ENCODE assay signal across 15 mouse cellular contexts in the genomic region with DNA sequence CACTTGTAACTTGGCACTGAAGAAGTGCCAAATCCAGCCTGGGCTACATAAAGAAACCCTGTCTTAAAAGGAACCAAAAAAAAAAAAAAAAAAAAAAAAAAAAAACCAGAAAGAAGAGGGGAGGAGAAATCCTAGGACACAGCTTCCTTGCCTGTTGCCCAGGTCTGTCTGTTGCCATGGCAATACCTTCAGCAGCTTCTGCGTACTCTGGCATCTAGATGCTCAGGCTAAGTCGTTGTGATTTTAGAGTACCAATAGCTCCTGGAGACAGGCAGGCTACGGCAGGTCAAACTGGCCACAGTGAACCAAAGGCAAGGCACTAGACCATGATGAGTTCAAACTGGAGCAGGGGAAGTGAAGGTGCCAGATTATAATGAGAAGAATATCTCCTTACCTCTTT.
DNase-seq lines count a peak whose midpoint lies in the region; ATAC-seq lines count a peak whose summit lies in the region.
"Had no signal": no experiment of that assay in that cellular context is flagged by ENCODE, and none has a peak within 500 bp of the region (broad histone marks: within the 10 kb centered on the region; RNA-seq: fewer than 3 reads in every experiment).

No protein-coding gene starts in this region.

- peak; percentile 0 for DNase-seq in adrenal gland, adult 2 months
- DNase-seq in adrenal gland, postnatal 36 days = no peak
- no peak for DNase-seq in hindbrain, embryonic 14.5 days (ENCODE audit: low spot score)
- DNase-seq in midbrain, embryonic 14.5 days = peak; percentile 46
- peak; percentile 5 for DNase-seq in embryonic facial prominence, embryonic 10.5 days (ENCODE audit: low spot score)
- DNase-seq: embryo, embryonic 11 days; heart, postnatal 14 days; lung, adult 18-20 months; right cerebral cortex, postnatal 4 days; thymus, postnatal 25 days had no signal

- no peak overlapping the region for H3K9ac ChIP-seq in hindbrain, embryonic 16.5 days (ENCODE audit: low read depth, low read length)
- H3K9ac ChIP-seq in hindbrain, embryonic 14.5 days = no peak overlapping the region
- H3K9ac ChIP-seq in midbrain, embryonic 14.5 days (replicated peaks; ENCODE audit: low read length) = no peak overlapping the region
- H3K9ac ChIP-seq in midbrain, embryonic 13.5 days (replicated peaks) = no peak overlapping the region
- no peak overlapping the region for H3K9ac ChIP-seq in intestine, embryonic 16.5 days (ENCODE audit: low read depth, low read length)
- H3K9ac ChIP-seq: limb, embryonic 15.5 days had no signal

- no peak overlapping the region for H3K27ac ChIP-seq in hindbrain, embryonic 16.5 days (ENCODE audit: low read depth, low read length)
- no peak overlapping the region for H3K27ac ChIP-seq in hindbrain, embryonic 14.5 days
- H3K27ac ChIP-seq in midbrain, embryonic 14.5 days (replicated peaks; ENCODE audit: low read depth, low read length) = no peak overlapping the region
- H3K27ac ChIP-seq in midbrain, embryonic 13.5 days = no peak overlapping the region
- no peak overlapping the region for H3K27ac ChIP-seq in embryonic facial prominence, embryonic 10.5 days (replicated peaks)
- no peak overlapping the region for H3K27ac ChIP-seq in intestine, embryonic 16.5 days (ENCODE audit: low read length)
- H3K27ac ChIP-seq: limb, embryonic 15.5 days had no signal

- ATAC-seq in hindbrain, embryonic 16.5 days = peak; percentile 79
- ATAC-seq in hindbrain, embryonic 14.5 days (ENCODE audit: low FRiP score) = no peak
- ATAC-seq in midbrain, embryonic 14.5 days (ENCODE audit: low FRiP score, low TSS enrichment) = no peak
- ATAC-seq in midbrain, embryonic 13.5 days = no peak
- no peak for ATAC-seq in intestine, embryonic 16.5 days

- no peak overlapping the region for H3K4me2 ChIP-seq in hindbrain, embryonic 16.5 days (ENCODE audit: low read length)
- H3K4me2 ChIP-seq in hindbrain, embryonic 14.5 days (replicated peaks) = no peak overlapping the region
- H3K4me2 ChIP-seq in midbrain, embryonic 14.5 days (ENCODE audit: low read length) = no peak overlapping the region
- H3K4me2 ChIP-seq in midbrain, embryonic 13.5 days (replicated peaks) = no peak overlapping the region
- H3K4me2 ChIP-seq in intestine, embryonic 16.5 days (ENCODE audit: low read depth, low read length) = no peak overlapping the region
- H3K4me2 ChIP-seq: limb, embryonic 15.5 days had no signal

- peaks cover 3% of the 10 kb centered on the region; the same call in 1 of the 2 replicates for H3K36me3 ChIP-seq in hindbrain, embryonic 16.5 days (ENCODE audit: control insufficient read depth, insufficient read depth, low read length)
- H3K36me3 ChIP-seq in hindbrain, embryonic 14.5 days (replicated peaks; ENCODE audit: control insufficient read depth, insufficient read depth) = peaks cover 6% of the 10 kb centered on the region; the same call in 1 of the 2 replicates
- peaks cover 3% of the 10 kb centered on the region; the same call in 1 of the 2 replicates for H3K36me3 ChIP-seq in midbrain, embryonic 14.5 days (ENCODE audit: control insufficient read depth, insufficient read depth, low read length)
- H3K36me3 ChIP-seq in midbrain, embryonic 13.5 days = peaks cover 10% of the 10 kb centered on the region
- H3K36me3 ChIP-seq in embryonic facial prominence, embryonic 10.5 days (replicated peaks) = peaks cover 52% of the 10 kb centered on the region
- peaks cover 16% of the 10 kb centered on the region for H3K36me3 ChIP-seq in intestine, embryonic 16.5 days (ENCODE audit: control insufficient read depth, insufficient read depth, low read length)

- H3K4me1 ChIP-seq in hindbrain, embryonic 16.5 days (ENCODE audit: control insufficient read depth, insufficient read depth, low read depth, low read length) = no peaks in the 10 kb centered on the region
- no peaks in the 10 kb centered on the region for H3K4me1 ChIP-seq in hindbrain, embryonic 14.5 days (replicated peaks; ENCODE audit: control insufficient read depth, insufficient read depth, low read length)
- no peaks in the 10 kb centered on the region for H3K4me1 ChIP-seq in midbrain, embryonic 14.5 days (ENCODE audit: control insufficient read depth, insufficient read depth, low read length)
- H3K4me1 ChIP-seq in midbrain, embryonic 13.5 days (replicated peaks) = no peaks in the 10 kb centered on the region
- H3K4me1 ChIP-seq in embryonic facial prominence, embryonic 10.5 days = no peaks in the 10 kb centered on the region
- H3K4me1 ChIP-seq in intestine, embryonic 16.5 days (ENCODE audit: control insufficient read depth, insufficient read depth, low read length) = peaks cover 4% of the 10 kb centered on the region; the same call in 1 of the 2 replicates

- H3K9me3 ChIP-seq in hindbrain, embryonic 16.5 days (ENCODE audit: control insufficient read depth, low read length) = no peaks in the 10 kb centered on the region
- no peaks in the 10 kb centered on the region for H3K9me3 ChIP-seq in hindbrain, embryonic 14.5 days (ENCODE audit: control insufficient read depth, low read length)
- no peaks in the 10 kb centered on the region for H3K9me3 ChIP-seq in midbrain, embryonic 14.5 days (ENCODE audit: control insufficient read depth, low read length)
- no peaks in the 10 kb centered on the region for H3K9me3 ChIP-seq in midbrain, embryonic 13.5 days
- H3K9me3 ChIP-seq in embryonic facial prominence, embryonic 10.5 days = no peaks in the 10 kb centered on the region
- no peaks in the 10 kb centered on the region for H3K9me3 ChIP-seq in intestine, embryonic 16.5 days (ENCODE audit: control insufficient read depth, low read length)
- H3K9me3 ChIP-seq: limb, embryonic 15.5 days had no signal

- 70% methylated on average over 3 of the region's 3 CpGs for WGBS in hindbrain, embryonic 16.5 days
- 70% methylated on average over 3 of the region's 3 CpGs for WGBS in hindbrain, embryonic 14.5 days
- 64% methylated on average over 3 of the region's 3 CpGs for WGBS in midbrain, embryonic 14.5 days
- WGBS in midbrain, embryonic 13.5 days = 64% methylated on average over 3 of the region's 3 CpGs
- 87% methylated on average over 3 of the region's 3 CpGs for WGBS in embryonic facial prominence, embryonic 10.5 days
- 74% methylated on average over 3 of the region's 3 CpGs for WGBS in intestine, embryonic 16.5 days

- no peaks in the 10 kb centered on the region for H3K27me3 ChIP-seq in hindbrain, embryonic 16.5 days (replicated peaks; ENCODE audit: control insufficient read depth, insufficient read depth, low read length)
- no peaks in the 10 kb centered on the region for H3K27me3 ChIP-seq in hindbrain, embryonic 14.5 days (ENCODE audit: control insufficient read depth, insufficient read depth, low read length)
- no peaks in the 10 kb centered on the region for H3K27me3 ChIP-seq in midbrain, embryonic 14.5 days (ENCODE audit: control insufficient read depth, insufficient read depth, low read length)
- H3K27me3 ChIP-seq in midbrain, embryonic 13.5 days = no peaks in the 10 kb centered on the region
- H3K27me3 ChIP-seq in embryonic facial prominence, embryonic 10.5 days (replicated peaks; ENCODE audit: low read depth, poor library complexity, severe bottlenecking) = no peaks in the 10 kb centered on the region
- no peaks in the 10 kb centered on the region for H3K27me3 ChIP-seq in intestine, embryonic 16.5 days (replicated peaks; ENCODE audit: control insufficient read depth, insufficient read depth, low read length)
- H3K27me3 ChIP-seq: limb, embryonic 15.5 days had no signal

- no peak overlapping the region for H3K4me3 ChIP-seq in hindbrain, embryonic 16.5 days (ENCODE audit: low read length)
- no peak overlapping the region for H3K4me3 ChIP-seq in hindbrain, embryonic 14.5 days (replicated peaks; ENCODE audit: low read length)
- no peak overlapping the region for H3K4me3 ChIP-seq in midbrain, embryonic 14.5 days (replicated peaks; ENCODE audit: low read depth, low read length)
- no peak overlapping the region for H3K4me3 ChIP-seq in midbrain, embryonic 13.5 days (replicated peaks)
- no peak overlapping the region for H3K4me3 ChIP-seq in embryonic facial prominence, embryonic 10.5 days
- no peak overlapping the region for H3K4me3 ChIP-seq in intestine, embryonic 16.5 days (ENCODE audit: low read length)
- H3K4me3 ChIP-seq: erythroblast, embryonic 14.5 days; limb, embryonic 15.5 days had no signal

Comparison
In these comparisons a context has a peak if more than half of its experiments do, and no peak if none do; other contexts are left out.
1. DNase-seq: peak in adrenal gland, adult 2 months (single experiment), midbrain, embryonic 14.5 days (single experiment) and embryonic facial prominence, embryonic 10.5 days (single experiment); none in adrenal gland, postnatal 36 days (0 of 2) and hindbrain, embryonic 14.5 days (single experiment).